Mouse (Mus musculus): ENCODE data around the gene Ddx47.
A peak's percentile ranks its signal among the peaks of the same experiment; 100 is the strongest.

The Ddx47 gene

GRCm38 (mm10) chr6:135011048-135011733 is at the start of gene Ddx47:
Gene Ddx47, plus strand, starts transcription at chr6:135011612.
- peak; percentile 93 for DNase-seq (ENCODE audit: low read depth, low spot score)

GRCm38 (mm10) chr6:134961858-134962517 is 49.4 kb upstream of the Ddx47 start:
- DNase-seq (ENCODE audit: low read depth, low spot score) = no peak

DNA sequence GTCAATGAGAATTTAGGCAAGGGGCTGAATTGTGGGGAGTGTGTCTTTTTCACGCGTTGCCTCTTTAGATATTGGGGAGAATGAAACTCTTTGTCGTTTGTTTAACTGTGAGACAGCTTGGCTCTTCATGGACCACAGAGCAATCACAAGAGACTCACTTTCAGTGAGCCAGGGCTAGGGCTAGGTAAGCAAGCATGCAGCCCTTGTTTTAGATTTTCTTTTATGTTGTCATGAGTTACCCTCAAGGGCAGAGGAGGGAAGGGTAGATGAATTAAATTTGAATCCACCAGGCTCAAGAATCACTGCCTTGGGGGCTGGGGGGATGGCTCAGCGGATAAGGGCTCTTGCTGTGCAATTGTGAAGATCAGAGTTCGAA is 48.9 kb upstream of the Ddx47 start:
- DNase-seq (ENCODE audit: low read depth, low spot score) = no peak

GRCm38 (mm10) chr6:134963910-134964309 is 47.5 kb upstream of the Ddx47 start:
- no peak for DNase-seq (ENCODE audit: low read depth, low spot score)

- DNase-seq (ENCODE audit: low read depth, low spot score) = no peak
Measured at GRCm38 (mm10) chr6:134966681-134967080, 44.7 kb upstream of the Ddx47 start.

DNA sequence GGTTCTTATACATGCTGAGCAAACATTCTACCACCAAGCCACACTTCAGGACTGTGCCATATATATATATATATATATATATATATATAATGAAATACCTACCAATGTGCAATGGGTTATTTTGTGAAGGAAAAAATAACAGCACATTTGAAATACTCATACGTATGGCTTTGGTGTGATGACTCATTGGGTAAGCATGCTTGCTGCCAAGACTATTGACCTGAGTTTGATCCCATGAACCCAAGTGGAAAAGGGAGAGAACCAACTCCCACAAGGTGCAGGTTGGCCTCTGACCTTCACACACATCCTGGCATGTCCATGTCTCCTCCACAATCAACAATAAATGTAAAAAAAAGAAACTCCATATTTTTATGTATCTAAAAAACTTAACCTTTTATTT is 43.1 kb upstream of the Ddx47 start:
- DNase-seq (ENCODE audit: low read depth, low spot score) = no peak

- DNase-seq (ENCODE audit: low read depth, low spot score) = no peak
Measured at GRCm38 (mm10) chr6:134969498-134969897, 41.9 kb upstream of the Ddx47 start.

GRCm38 (mm10) chr6:134972096-134972495 is 39.3 kb upstream of the Ddx47 start:
- no peak for DNase-seq (ENCODE audit: low read depth, low spot score)

DNA sequence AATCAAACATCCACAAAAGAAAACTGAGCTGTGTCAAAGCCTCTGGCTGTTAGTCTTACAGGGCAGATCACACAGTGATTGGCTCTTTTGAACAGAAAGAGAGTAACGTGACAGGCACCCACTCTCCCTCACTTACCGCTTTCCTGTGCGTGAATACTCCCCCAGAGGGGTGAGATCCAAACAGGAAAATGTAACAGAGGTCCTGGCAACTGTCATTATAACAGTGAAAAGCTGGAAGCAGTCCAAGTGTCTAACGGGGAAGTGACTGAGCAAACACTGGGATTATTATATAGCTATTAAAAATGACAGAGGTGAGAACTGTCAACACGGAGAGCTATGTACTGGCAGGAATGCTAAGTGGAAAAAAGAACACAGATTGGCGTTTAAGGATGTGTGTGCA is 34.8 kb upstream of the Ddx47 start:
- no peak for DNase-seq (ENCODE audit: low read depth, low spot score)

- no peak for DNase-seq (ENCODE audit: low read depth, low spot score)
Measured at GRCm38 (mm10) chr6:134981231-134982062, 30.0 kb upstream of the Ddx47 start, which contains the start of gene Apold1. Gene Apold1, plus strand, starts transcription at chr6:134981718.

DNA sequence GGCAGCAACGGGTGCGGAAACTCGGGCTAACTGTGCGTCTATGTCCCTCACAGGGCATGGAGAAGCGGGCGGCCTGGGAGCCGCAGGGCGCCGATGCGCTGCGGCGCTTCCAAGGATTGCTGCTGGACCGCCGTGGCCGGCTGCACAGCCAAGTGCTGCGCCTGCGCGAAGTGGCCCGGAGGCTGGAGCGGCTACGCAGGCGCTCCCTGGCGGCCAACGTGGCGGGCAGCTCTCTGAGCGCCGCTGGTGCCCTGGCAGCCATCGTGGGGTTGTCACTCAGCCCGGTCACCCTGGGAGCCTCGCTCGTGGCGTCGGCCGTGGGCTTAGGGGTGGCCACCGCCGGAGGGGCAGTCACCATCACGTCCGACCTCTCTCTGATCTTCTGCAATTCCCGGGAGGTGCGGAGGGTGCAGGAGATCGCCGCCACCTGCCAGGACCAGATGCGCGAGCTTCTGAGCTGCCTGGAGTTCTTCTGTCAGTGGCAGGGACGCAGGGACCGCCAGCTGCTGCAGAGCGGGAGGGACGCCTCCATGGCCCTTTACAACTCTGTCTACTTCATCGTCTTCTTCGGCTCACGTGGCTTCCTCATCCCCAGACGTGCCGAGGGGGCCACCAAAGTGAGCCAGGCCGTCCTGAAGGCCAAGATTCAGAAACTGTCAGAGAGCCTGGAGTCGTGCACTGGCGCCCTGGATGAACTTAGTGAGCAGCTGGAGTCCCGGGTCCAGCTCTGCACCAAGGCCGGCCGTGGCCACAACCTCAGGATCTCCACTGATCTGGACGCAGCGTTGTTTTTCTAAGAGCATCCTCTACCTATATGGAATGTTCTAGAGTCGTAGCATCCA is 27.7 kb upstream of the Ddx47 start:
- peak; percentile 75 for DNase-seq (ENCODE audit: low read depth, low spot score)

GRCm38 (mm10) chr6:134984748-134985147 is 26.7 kb upstream of the Ddx47 start:
- DNase-seq (ENCODE audit: low read depth, low spot score) = no peak

DNA sequence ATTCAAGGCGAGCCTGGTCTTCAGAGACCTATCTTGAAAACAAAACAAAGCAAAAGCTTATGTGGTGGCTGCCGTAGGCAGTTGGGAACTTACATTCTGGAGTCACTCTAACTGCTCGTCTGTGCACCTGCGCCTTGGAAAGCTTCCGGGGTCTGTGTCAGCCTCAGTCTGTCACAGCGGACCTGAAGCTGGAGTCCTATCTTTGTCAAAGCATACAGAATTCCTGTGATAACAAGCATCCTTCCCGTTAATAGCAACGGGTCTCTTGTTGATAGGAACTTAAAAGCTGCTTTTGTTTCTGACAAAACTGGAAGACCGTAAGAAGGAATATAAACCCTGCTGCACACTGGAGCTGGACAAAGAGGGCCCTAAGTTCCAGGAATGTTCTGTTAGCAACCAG is 23.0 kb upstream of the Ddx47 start:
- no peak for DNase-seq (ENCODE audit: low read depth, low spot score)

DNA sequence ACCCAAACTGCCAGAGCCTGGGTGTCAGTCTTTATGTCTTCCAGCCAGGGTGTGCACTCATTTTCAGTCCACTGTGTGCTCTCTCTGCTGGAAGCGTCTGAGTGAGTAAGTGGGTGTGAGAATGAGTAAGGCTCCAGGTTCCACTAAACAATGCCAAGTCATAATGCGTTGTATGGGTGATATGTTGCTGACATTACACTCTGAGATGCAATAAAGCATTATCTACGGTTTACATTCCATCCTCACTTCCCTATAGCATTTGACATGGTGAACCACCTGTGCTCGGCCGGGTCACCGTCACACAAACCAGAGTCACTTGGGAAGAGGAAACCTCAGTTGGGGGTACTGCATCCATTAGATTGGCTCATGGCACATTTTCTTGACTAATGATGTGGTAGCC is 20.7 kb upstream of the Ddx47 start:
- DNase-seq (ENCODE audit: low read depth, low spot score) = no peak

GRCm38 (mm10) chr6:134994031-134994651 is 17.3 kb upstream of the Ddx47 start:
- DNase-seq (ENCODE audit: low read depth, low spot score) = peak; percentile 80

DNA sequence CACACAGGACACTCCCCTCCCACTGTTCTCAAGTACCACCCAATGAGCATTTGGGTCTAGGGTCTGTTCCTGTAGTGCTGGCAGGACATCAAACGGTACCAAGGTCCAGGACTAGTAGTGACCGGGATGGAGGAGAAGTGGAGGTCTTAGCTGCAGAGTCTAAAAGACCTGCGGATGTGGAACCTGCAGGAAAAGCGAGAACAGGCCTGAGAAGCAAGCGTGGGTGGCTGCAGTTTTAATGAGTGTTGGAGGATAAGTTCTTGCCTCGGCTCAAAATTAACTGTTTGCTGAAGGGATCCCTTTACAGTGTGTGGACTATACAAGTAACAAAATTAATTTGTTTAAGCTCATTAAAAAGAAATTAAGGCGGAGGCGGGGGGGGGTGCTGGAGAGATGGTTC is 16.4 kb upstream of the Ddx47 start:
- DNase-seq (ENCODE audit: low read depth, low spot score) = peak; percentile 50

DNA sequence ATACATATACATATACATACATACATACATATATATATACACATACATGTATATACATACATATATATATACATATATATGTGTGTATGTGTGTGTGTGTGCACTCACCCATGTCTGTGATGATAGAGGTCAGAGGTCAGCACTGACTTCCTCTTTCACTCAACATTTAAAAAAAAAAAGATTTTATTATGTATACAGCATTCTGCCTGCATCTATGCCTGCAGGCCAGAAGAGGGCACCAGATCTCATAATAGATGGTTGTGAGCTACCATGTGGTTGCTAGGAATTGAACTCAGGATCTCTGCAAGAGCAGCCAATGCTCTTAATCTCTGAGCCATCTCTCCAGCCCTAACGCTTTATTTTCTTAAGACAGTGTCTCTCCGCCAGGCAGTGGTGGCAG is 14.5 kb upstream of the Ddx47 start:
- DNase-seq (ENCODE audit: low read depth, low spot score) = no peak

GRCm38 (mm10) chr6:134998076-134998475 is 13.3 kb upstream of the Ddx47 start:
- no peak for DNase-seq (ENCODE audit: low read depth, low spot score)

DNA sequence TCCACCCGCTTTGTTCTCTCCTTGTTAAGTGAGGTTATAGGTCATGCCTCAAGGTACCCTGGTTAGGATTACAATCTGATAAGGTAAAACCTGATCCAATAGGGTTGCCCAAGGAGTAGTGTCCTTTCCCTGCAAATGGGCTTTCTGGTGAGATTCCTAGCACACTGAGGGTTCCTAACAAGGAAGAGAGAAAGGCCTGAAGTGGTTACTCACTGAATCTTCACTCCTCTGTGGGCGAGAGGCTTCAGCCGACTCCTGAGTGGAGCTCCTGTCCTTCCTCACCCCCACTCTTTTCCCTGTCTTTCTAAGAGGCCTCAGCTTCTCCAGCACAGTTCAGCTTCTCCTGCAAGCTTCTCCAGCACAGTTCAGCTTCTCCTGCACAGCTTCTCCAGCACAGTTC is 12.6 kb upstream of the Ddx47 start:
- no peak for DNase-seq (ENCODE audit: low read depth, low spot score)

- no peak for DNase-seq (ENCODE audit: low read depth, low spot score)
Measured at GRCm38 (mm10) chr6:135000272-135000671, 11.1 kb upstream of the Ddx47 start.

DNA sequence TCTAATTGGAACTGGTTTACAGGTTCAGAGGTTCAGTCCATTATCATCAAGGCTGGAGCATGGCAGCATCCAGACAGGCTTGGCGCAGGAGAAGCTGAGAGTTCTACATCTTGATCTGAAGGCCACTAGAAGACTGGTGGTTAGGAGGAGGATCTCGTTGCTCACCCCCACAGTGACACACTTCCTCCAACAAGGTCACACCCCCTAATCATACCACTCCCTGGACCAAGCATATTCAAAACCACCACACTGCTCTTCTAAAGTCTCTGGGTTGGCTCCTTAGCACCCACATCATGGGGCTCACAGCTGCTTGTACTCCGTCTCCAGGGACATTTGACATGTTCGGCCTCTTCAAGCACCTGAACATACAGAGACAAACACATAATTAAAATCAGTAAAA is 9.4 kb upstream of the Ddx47 start:
- DNase-seq (ENCODE audit: low read depth, low spot score) = no peak

All from telencephalon, adult 2 months (tissue).